Mouse (Mus musculus): Measurements from ENCODE around the gene Nup155.

The Nup155 gene

DNA sequence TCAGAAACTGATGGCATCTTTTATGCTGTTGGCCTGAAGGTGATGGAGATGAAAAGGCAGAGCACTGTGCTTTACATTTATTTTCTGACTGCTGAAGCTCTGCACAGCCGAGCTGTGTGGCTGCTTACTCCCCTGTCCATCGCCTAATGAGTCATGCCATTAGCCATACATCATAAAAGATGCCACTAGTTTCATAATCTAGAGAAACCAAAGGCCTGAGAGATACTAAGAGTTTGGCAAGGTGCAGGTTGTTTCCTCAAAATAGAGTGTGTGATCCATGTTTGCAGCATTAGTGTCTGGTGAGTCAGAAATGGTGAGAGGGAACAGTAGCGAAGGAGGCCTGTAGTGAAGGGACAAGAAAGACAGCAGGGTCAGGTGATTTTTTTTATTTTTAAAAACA is 80.5 kb downstream of the Nup155 start:
- DNase-seq (ENCODE audit: extremely low read depth, low read depth, low spot score): no peak

DNA sequence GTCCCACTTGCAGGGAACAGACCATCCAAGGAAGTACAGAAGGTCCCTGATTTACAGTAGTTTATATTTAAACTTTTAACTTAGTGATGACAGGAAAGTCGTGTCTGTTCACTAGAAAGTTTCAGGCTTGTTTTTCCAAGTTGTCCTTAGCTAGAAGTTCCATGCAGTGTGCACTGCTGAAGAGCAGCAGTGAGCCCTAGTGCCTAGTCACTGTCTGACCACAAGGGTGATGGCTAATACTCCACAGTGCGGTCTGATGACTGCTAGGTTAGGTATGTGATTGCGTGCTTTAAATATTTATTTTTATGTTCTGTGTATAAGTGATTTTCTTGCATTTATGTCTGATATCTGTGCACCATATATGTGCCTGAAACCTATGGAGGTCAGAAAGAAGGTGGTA is 81.4 kb downstream of the Nup155 start:
- DNase-seq (ENCODE audit: extremely low read depth, low read depth, low spot score): no peak

DNA sequence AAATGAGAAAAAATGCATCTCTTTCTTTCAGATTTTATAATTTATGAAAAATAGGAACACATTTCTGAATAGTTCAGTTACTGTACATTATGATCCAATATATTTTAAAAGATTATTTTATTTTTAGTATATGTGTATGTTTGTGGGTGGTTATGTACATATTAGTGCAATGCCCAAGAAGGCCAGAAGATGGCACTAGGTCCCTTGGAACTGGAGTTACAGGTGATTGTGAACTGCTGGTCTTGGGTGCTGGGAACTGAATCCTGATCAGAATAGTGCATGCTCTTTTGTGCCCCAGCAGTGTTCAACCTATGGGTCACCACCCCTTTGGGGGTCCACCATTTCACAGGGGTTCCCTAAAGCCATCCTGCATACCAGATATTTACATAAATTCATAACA is 91.2 kb downstream of the Nup155 start:
- no peak for DNase-seq (ENCODE audit: extremely low read depth, low read depth, low spot score)

DNA sequence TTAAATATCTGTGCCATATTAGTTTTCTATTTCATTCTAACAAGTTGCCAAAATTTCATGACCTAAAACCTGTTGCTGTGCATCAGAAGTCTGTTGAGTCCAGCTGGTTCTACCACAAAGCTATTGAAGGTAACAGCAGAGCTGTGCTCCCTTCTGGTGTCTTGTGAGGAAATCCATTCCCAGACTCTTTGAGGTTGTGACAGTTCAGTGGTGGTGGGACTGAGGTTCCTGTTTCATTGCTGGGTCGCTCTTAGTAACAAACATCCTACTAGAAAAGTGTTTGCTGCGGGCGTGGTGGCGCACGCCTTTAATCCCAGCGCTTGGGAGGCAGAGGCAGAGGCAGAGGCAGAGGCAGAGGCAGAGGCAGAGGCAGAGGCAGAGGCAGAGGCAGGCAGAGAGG is 99.3 kb downstream of the Nup155 start:
- DNase-seq (ENCODE audit: extremely low read depth, low read depth, low spot score): no peak

Measured in fat pad, adult 2 months (tissue).